Mouse (Mus musculus) lung, embryonic 16.5 days (tissue): ENCODE data around the gene Actrt2. TPM values are rescaled to one million over a fixed set of nuclear protein-coding genes. Genes with fewer than 3 reads are reported as not detected.

Experiments
- ATAC-seq: fragments of 200-750 bp; cut with Nextera tagmentation; 2 replicates; pipeline ENCODE4 v1.8.0; 2017; ENCODE audit warnings: low read depth, mild to moderate bottlenecking, moderate library complexity
- H3K27ac ChIP-seq: fragments of 300-500 bp; sonication (generic); 2 replicates; pipeline ENCODE4 v1.5.1; 2014; ENCODE audit warnings: mild to moderate bottlenecking, control low read depth, low read length
- H3K27me3 ChIP-seq: fragments of 300-500 bp; sonication (generic); 2 replicates; pipeline ENCODE4 v1.6.1; 2014; ENCODE audit warnings: low read depth, low read length, mixed read lengths; ENCODE audit not compliant: control insufficient read depth, insufficient read depth
- H3K36me3 ChIP-seq: fragments of 300-500 bp; sonication (generic); 2 replicates; pipeline ENCODE4 v1.6.1; 2014; ENCODE audit warnings: low read length; ENCODE audit not compliant: control insufficient read depth, insufficient read depth
- H3K4me1 ChIP-seq: fragments of 300-500 bp; sonication (generic); replicated peaks from 2 replicates; pipeline ENCODE4 v1.6.1; 2014; ENCODE audit warnings: low read length, mixed read lengths; ENCODE audit not compliant: control insufficient read depth, insufficient read depth
- H3K4me2 ChIP-seq: fragments of 300-500 bp; sonication (generic); 2 replicates; pipeline ENCODE4 v1.6.1; 2014; ENCODE audit warnings: low read depth, low read length, control low read depth
- H3K4me3 ChIP-seq: fragments of 300-500 bp; sonication (generic); 2 replicates; pipeline ENCODE4 v1.5.1; 2014; ENCODE audit warnings: mild to moderate bottlenecking, low read length, control low read depth
- H3K9ac ChIP-seq: fragments of 300-500 bp; sonication (generic); 2 replicates; pipeline ENCODE4 v1.6.1; 2014; ENCODE audit warnings: low read length, control low read depth
- H3K9me3 ChIP-seq: fragments of 300-500 bp; sonication (generic); 2 replicates; pipeline ENCODE4 v1.6.1; 2016; ENCODE audit warnings: low read length; ENCODE audit not compliant: control insufficient read depth
- WGBS: fragments of 180-500 bp; shearing (Covaris S2); extraction: QIAGEN DNeasy Blood & Tissue Kit; methylation state at CpG from one replicate; pipeline ENCODE4 v1.1.7; 2014; 5-methylcytosine and 5-hydroxymethylcytosine counted together
- polyA plus RNA-seq: library from polyadenylated mRNA; unstranded; fragments of >200 nt; fragmentation: Nextera tagmentation; extraction: Ambion mirVana; gene quantifications from 2 replicates; pipeline ENCODE4 v1.2.1, GENCODE M21; 2015

The Actrt2 gene
- not detected in 2 replicates for polyA plus RNA-seq

GRCm38 (mm10) chr4:154667767-154668166 is at the start of gene Actrt2:
Actrt2 (minus strand) TSS chr4:154667867.
- no peak within 1 kb of the TSS for H3K4me3 ChIP-seq
- H3K4me2 ChIP-seq = no peak within 1 kb of the TSS
- WGBS = 82% methylated on average over 2 of the region's 2 CpGs
- H3K9me3 ChIP-seq = no peaks in the 10 kb centered on the region
- H3K9ac ChIP-seq = no peak within 1 kb of the TSS
- ATAC-seq = no peak
- H3K27me3 ChIP-seq = no peaks in the 10 kb centered on the region
- H3K27ac ChIP-seq = no peak within 1 kb of the TSS
- H3K4me1 ChIP-seq = no peaks in the 10 kb centered on the region
- no peaks in the 10 kb centered on the region for H3K36me3 ChIP-seq

- no peaks in the 10 kb centered on the region for H3K4me1 ChIP-seq
- H3K27ac ChIP-seq = no peak overlapping the region
- no peaks in the 10 kb centered on the region for H3K36me3 ChIP-seq
- no peak overlapping the region for H3K4me3 ChIP-seq
- no peak overlapping the region for H3K4me2 ChIP-seq
- no peaks in the 10 kb centered on the region for H3K27me3 ChIP-seq
- ATAC-seq = no peak
- H3K9me3 ChIP-seq = no peaks in the 10 kb centered on the region
- 46% methylated on average over 21 of the region's 21 CpGs for WGBS
- H3K9ac ChIP-seq = no peak overlapping the region
Observed at GRCm38 (mm10) chr4:154709391-154710107, 41.9 kb upstream of the Actrt2 start.

- no peak for ATAC-seq
- H3K9me3 ChIP-seq = no peaks in the 10 kb centered on the region
- no peak overlapping the region for H3K9ac ChIP-seq
- H3K27ac ChIP-seq = no peak overlapping the region
- 34% methylated on average over 2 of the region's 2 CpGs for WGBS
- no peaks in the 10 kb centered on the region for H3K27me3 ChIP-seq
- H3K4me3 ChIP-seq = no peak overlapping the region
- no peaks in the 10 kb centered on the region for H3K4me1 ChIP-seq
- H3K36me3 ChIP-seq = no peaks in the 10 kb centered on the region
- H3K4me2 ChIP-seq = no peak overlapping the region
Observed at GRCm38 (mm10) chr4:154708811-154709210, 41.1 kb upstream of the Actrt2 start.

GRCm38 (mm10) chr4:154708223-154708622 is 40.6 kb upstream of the Actrt2 start:
- 85% methylated on average over 11 of the region's 11 CpGs for WGBS
- H3K4me3 ChIP-seq = no peak overlapping the region

GRCm38 (mm10) chr4:154707521-154707920 is 39.9 kb upstream of the Actrt2 start:
- Histone ChIP-seq H3K4me3 (no peak overlapping the region), H3K27me3 (no peaks in the 10 kb centered on the region), H3K9me3 (no peaks in the 10 kb centered on the region), H3K27ac (no peak overlapping the region), H3K4me1 (no peaks in the 10 kb centered on the region), H3K4me2 (no peak overlapping the region), H3K36me3 (no peaks in the 10 kb centered on the region), H3K9ac (no peak overlapping the region)
- WGBS = 70% methylated on average over 4 of the region's 4 CpGs
- no peak for ATAC-seq

More at GRCm38 (mm10) chr4:154708223-154708622, 40.6 kb upstream of the Actrt2 start:
- Histone ChIP-seq H3K9ac (no peak overlapping the region), H3K27me3 (no peaks in the 10 kb centered on the region), H3K4me1 (no peaks in the 10 kb centered on the region), H3K4me2 (no peak overlapping the region), H3K9me3 (no peaks in the 10 kb centered on the region), H3K27ac (no peak overlapping the region), H3K36me3 (no peaks in the 10 kb centered on the region)
- no peak for ATAC-seq

- Histone ChIP-seq H3K4me3 (no peak overlapping the region), H3K4me1 (no peaks in the 10 kb centered on the region), H3K27ac (no peak overlapping the region), H3K9me3 (no peaks in the 10 kb centered on the region), H3K36me3 (no peaks in the 10 kb centered on the region), H3K4me2 (no peak overlapping the region), H3K9ac (no peak overlapping the region), H3K27me3 (no peaks in the 10 kb centered on the region)
- no peak for ATAC-seq
- WGBS = 43% methylated on average over 1 of the region's 1 CpGs
Observed at GRCm38 (mm10) chr4:154706442-154706841, 38.8 kb upstream of the Actrt2 start.

GRCm38 (mm10) chr4:154705681-154706080 is 38.0 kb upstream of the Actrt2 start:
- Histone ChIP-seq H3K27ac (no peak overlapping the region), H3K4me2 (no peak overlapping the region), H3K4me3 (no peak overlapping the region), H3K9me3 (no peaks in the 10 kb centered on the region), H3K27me3 (no peaks in the 10 kb centered on the region), H3K9ac (no peak overlapping the region), H3K4me1 (no peaks in the 10 kb centered on the region; the same call in 1 of the 2 replicates), H3K36me3 (no peaks in the 10 kb centered on the region)
- 71% methylated on average over 4 of the region's 4 CpGs for WGBS
- ATAC-seq = no peak

- H3K4me1 ChIP-seq = no peaks in the 10 kb centered on the region; the same call in 1 of the 2 replicates
- no peaks in the 10 kb centered on the region for H3K27me3 ChIP-seq
- ATAC-seq = no peak
- H3K4me2 ChIP-seq = no peak overlapping the region
- H3K27ac ChIP-seq = no peak overlapping the region
- no peaks in the 10 kb centered on the region for H3K9me3 ChIP-seq
- 75% methylated on average over 6 of the region's 6 CpGs for WGBS
- no peak overlapping the region for H3K4me3 ChIP-seq
- no peak overlapping the region for H3K9ac ChIP-seq
- H3K36me3 ChIP-seq = no peaks in the 10 kb centered on the region
Observed at GRCm38 (mm10) chr4:154705056-154705455, 37.4 kb upstream of the Actrt2 start.

- Histone ChIP-seq H3K27ac (no peak overlapping the region), H3K9ac (no peak overlapping the region), H3K4me3 (no peak overlapping the region), H3K4me1 (no peaks in the 10 kb centered on the region; the same call in 1 of the 2 replicates), H3K27me3 (no peaks in the 10 kb centered on the region), H3K9me3 (no peaks in the 10 kb centered on the region), H3K4me2 (no peak overlapping the region), H3K36me3 (no peaks in the 10 kb centered on the region)
- ATAC-seq = no peak
- WGBS = 82% methylated on average over 7 of the region's 7 CpGs
Observed at GRCm38 (mm10) chr4:154704591-154704990, 36.9 kb upstream of the Actrt2 start.
